Mouse (Mus musculus) heart, postnatal 14 days (tissue): ENCODE measurements around the gene Tmem200a. TPM values are rescaled to one million over a fixed set of nuclear protein-coding genes. Genes with fewer than 3 reads are reported as not detected.
A peak's percentile ranks its signal among the peaks of the same experiment; 100 is the strongest.

Source experiments
- DNase-seq, 2 experiments: peaks; one replicate each; pipeline ENCODE4 v3.0.0; 2021 to 2022
- intact Hi-C: fragments of 180-260 bp; cut with DNase I; formaldehyde crosslinking; loops from one replicate; pipeline ENCODE4 v1.15.1; 2025
- total RNA-seq, 2 experiments: library from RNA; stranded (reverse); gene quantifications; 2 replicates each; pipeline ENCODE4 v1.2.3; 2021

The Tmem200a gene
- total RNA-seq, 2 experiments from 2014 or later: 0.10 to 0.20 TPM

DNA sequence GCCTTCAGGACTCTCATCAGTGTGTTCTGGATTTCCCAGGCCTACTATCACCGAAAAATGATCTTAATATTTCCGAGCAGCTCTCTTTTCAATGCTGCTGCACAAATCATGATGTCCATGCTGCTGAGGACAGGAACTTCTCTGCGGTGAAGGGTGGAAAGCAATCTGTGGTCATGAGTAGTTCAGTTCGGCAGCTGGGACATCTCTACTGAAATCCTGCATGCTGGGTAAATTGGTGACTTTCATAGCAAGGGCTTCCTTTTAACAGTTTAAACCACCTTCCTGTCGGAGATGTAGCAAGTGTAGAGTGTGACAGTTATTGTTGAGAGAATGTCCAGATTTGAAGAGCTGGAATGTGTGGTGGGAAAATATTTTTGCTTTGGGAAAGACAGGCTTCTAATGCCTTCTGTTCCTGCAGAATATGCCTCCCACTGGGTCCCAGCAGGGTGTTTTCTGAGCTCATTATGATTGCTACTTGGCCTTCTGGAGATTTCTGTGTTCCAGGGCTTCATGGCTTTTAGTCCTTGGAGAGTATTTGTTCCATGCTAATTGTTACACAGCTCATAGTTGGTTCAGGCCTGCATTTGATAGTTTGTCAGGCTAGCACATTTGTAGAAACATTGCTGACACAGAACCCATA lies 79.4 kb downstream of the Tmem200a start:
- peak in 1 of 2 experiments; percentile 2 for DNase-seq
- intact Hi-C loops: no loop called here

DNA sequence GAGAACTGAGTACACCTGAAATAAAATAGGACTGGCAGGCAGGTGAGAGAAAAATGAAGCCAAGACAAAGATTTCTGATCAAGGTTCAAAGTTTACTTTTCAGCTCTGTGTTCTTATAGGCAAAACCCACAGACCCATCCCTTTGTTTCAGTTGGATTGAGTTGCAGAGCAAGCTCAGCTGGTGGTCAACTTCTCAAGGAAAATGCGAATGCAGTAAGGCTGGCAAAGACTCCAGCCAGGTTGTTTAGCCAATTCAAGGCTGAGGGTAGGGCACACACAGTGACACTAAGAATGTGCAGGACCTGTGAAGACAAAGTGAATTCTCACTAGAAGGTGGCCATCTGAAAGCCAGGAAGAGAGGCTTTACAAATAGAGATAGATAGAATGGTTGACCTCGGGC lies 94.8 kb downstream of the Tmem200a start:
- DNase-seq: no peak
- intact Hi-C loops: no loop called here

DNA sequence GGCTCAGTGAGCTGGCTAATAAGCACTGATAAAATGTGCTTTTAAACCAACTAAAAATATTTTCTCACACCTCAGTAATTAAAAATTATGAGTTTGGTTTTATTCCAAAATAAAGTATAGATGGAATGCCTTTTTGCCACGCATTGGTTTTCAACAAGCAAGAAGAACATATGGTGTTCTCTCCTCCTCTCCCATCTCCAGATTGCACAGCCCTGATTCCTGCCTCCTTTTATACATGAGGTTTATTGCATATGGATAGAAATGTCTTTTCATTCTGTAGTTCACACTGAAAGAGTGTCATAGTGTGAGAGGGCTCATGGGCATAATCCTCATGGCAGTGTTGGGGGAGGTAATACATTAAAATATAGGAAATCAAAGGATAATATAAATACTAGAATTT lies 96.2 kb downstream of the Tmem200a start:
- intact Hi-C loops: no loop called here
- no peak for DNase-seq

DNA sequence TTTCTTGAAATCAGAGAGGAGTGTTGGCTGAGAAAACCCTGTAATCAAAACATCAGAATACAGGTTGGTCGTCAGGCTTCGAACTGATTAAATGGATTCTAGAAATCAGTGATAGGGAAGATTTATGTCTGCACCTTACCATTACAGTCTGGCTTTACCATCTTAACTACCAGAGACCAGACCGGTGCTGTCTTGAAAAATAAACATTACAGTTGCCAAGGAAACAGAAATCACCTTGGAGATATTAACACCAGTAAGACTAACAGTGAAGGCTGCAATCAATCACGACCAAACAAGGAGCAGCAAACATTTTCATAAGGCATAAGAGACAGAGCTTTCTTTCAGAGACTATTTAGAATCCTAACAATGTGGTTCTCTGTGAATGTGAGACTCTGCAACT lies 116.0 kb downstream of the Tmem200a start:
- DNase-seq: no peak
- intact Hi-C loops: no loop called here

DNA sequence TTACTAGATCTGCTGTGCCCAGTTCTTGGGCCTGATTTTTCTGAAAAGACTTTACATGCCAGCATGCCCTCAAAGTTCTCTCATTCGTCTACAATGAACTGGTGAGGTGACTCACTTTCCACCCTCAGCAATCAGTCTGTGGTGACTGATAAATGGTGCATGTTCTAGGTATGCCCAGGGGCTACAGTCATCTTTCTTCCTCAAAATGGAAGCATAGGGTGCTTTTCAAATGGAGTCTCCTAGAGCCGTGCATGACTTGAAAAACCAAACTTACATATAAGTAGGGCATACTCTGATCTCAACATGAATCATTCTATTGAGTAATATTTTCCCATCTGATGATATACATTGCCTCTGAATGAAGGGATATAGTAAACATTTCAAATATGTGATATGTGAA lies 117.8 kb downstream of the Tmem200a start:
- no peak for DNase-seq
- intact Hi-C loops: no loop called here

DNA sequence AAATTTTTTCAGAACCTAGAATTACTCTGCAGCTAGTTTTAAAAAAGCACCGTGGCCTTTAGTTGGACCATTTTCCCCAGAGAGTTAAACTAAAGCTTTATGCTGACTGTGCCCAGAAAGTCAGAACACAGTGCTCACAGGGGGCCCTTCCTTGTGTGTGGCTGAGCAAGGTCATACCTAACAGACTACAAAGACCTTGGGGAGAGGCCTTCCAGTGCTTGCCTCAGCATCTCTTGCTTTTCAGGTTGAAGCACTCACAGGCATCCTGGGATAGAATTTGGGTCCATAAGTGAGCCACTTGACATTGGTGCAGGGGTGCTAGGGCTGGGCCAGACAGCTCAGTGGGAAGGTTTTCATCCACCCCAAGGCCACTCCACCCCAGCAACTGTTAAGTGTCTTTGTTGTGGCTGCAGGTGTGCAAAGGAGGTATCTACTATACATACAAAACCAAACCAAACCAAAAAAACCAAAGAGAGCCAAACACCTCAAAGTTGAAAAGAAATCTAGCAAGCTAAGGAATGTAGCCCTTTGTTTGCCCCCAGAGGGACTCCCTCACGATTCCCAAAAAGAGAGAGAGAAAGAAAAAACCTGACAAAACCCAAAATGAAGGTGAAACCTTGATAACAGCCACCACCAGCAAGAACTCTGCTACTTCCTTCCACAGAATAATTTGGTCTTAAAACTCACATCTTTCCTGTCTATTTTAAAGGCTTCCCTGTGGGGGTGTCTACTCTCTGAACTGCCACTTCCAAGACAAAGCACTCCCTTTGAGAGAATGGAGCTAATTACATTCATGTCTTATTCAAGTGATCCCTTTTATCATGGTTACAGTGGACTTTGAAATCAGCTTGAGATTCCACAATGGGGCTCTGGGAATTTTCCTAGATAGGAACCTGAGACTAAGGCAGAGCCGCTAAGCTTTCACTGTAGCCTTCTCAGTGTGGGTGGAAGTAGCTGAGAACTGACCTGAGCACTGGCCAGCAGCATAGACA lies 119.8 kb downstream of the Tmem200a start:
- intact Hi-C loops: no loop called here
- no peak for DNase-seq

DNA sequence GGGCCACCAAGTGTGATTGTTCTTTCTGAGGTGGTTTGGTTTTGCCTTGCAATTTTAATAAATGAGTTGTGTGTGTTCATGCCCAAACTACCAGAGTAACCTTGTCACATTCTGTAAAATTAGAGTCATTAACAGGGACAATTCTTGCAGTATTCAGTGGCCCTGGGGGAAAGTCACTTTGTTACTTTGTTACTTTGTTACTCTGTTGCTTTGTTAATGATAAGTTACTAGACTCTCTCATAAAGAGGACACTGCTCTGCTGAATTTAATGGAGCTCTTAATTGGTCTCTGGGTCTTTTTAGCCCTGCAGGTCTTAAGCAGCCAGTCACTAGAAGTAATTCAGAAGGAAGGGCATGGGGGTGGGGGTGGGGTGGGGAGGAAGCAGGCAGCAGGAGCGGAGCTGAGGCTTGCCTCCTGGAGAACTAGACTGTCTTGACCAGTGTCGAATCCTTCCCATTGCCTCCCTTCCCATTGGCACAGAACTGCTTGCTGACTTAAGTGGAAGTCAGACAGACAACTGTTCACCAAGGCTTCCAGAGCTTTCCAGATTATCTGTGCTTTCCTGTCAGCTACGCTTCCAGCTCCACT lies 124.1 kb downstream of the Tmem200a start:
- intact Hi-C loops: no loop called here
- DNase-seq: no peak

DNA sequence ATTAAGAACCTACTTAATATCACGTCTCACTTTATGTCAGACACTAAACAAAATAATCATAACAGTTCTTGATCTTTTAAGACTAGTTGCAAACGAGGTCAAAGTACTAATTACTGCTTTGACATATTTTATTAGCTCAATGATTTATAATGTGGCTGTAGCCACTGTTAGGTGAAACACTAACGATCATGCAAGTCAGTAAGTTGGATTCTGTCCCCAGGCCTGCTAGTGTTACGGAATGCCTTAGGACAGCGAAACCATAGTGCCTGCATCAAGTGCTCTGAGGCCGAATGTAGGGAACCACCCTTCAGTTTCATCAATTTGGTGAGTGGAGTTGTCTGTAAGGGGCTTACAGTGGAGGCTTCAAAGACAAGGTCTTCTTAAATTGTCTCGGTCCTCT lies 126.0 kb downstream of the Tmem200a start:
- intact Hi-C loops: no loop called here
- no peak for DNase-seq

DNA sequence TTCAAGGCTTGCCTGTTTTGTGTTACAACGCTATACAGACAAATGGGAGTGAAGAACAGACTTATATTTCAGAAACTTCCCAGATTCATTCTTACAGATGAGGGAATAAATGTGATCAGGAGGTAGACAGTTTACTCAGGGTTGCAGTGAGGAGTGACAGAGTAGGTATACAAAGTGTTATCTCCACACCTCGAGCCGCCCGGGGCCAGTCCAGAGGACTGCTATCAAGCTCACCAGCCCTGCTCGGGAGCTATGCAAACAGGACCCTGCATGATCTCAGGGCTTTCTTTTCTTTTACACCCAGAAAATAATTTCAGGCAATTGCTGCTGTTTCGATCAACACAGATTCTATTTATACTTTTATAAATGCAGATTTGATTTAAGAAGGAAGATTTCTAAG lies 126.7 kb downstream of the Tmem200a start:
- no peak for DNase-seq
- intact Hi-C loops: no loop called here

DNA sequence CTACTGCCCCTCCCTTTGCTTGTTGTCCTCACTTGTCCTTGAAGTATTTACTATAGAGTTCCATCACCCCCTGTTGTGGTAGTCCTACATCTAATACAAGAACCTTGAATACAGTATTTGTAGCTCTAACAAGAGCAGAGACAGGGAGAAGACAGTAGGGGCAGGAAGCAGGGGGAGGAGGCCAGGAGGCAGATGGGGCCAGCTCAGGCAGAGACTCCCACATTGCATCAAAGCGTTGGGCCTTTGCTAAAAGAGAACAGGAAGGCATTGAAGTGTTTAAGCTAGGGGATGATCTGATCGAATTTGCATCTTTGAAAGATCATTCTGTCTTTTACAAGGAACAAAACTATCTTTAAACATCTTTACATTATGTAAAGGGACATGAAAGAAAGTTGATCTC lies 133.0 kb downstream of the Tmem200a start:
- intact Hi-C loops: no loop called here
- no peak for DNase-seq

DNA sequence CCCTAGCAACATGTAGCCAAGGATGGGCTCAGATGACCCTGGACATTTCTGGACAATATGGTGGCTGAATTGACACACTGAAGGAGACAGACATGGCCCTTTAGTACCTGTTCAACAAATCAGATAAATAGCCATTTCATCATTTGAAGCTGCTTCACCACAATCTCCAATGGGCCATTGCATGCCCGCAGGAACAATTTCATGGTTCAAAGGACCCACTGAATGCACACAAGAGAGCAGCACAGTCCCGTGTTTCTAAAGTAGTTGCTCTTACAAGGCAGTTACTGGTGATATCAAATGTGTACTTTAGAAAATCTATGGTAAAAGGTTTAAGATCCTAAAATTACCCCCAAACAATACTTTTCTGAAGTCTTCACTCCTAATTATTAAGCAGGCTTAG lies 134.2 kb downstream of the Tmem200a start:
- intact Hi-C loops: no loop called here
- DNase-seq: no peak

DNA sequence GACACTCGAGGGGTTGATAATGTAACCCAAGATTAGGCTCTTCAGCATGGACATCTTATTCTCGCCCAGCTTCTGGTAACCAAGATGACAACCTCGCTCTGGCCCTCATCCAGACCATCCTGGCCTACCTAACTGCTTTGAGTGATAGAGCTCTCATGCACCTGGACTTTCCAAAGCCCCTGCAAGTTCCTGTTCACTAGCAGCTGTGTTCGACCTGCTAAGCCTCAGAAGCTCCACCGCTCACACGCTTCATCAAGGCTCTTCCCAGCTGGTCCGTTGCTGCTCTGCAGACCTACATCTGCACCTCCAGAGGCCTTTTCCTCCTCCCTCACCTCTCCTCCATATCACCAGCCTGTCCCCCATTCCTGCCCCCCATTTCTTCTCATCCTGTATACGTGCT lies 147.1 kb downstream of the Tmem200a start:
- no peak for DNase-seq
- intact Hi-C loops: no loop called here

DNA sequence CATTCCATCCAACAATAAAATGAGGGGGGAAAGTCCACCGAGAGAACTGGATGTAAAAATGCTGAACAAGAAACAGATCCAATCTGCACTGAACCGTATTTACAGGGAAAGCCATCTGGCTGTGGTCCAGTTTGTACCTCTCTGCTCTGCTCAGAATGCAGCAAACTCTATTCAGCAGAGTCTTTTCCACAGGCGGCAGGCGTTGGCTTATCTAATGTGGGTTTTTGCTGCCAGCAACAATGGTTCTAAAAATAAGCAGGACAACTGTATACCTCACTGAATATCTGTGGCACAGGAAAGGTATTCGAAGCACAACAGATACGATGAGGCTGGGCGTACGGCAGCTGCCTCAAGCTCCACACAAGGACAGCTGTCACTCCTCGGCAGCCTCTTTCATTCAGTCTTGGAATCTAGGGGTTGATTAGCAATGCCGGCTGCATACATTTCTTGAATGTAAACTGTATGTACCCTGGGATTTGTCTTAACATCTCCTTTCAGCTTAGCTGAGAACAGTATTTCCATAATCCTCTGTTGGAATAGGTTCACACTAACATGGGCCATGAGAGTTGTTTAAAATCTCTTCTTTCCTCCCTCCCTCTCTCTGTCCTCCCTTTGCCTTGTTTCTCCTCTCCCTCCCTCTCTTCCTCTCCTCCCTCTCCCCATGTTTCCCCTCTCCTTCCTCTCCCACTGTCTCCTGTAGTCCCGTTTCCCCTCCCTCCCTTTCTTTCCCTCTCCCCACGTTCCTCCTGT lies 149.3 kb downstream of the Tmem200a start:
- DNase-seq: peak in 1 of 2 experiments; percentile 14
- intact Hi-C loops: no loop called here

DNA sequence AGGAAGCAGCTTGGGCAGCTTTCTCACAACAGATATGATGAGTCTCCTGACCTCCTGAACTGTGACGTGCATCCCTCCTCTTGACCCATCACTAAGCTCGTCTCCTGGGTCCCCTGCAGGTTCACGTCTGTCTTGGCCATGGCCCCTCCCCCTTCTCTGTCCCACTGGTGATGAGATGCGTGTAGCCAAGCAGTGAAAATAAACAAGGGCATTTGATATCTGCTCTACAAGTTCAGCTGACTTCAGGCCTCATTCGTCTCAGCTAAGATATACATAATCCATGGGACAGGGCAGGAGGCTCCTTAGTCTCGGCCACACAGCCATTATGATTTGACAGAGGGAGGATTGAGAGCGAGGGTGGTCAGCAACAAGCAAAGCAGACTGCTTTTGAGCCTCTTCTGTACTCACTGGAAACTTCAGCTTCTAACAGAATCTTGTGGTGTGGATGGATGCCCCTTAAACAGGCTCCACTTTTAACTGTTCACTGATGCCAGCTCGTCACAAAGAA lies 149.9 kb downstream of the Tmem200a start:
- intact Hi-C loops: no loop called here
- DNase-seq: no peak

DNA sequence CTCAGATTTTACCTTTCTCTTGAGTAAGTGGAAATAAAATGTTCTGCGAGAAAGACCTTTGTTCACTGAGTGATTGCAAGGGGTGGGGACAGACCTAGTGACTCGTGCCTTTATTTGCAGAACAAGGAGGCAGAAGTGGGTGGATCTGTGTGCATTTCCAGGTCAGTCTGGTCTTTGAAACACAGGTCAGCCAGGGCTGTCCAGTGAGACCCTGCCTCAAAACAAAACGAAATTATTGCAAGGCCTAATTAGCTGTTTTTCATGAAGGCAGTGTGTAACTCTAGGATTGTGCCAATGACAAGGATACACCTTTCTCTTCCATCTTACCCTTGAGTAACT lies 150.4 kb downstream of the Tmem200a start:
- DNase-seq: no peak
- intact Hi-C loops: no loop called here

DNA sequence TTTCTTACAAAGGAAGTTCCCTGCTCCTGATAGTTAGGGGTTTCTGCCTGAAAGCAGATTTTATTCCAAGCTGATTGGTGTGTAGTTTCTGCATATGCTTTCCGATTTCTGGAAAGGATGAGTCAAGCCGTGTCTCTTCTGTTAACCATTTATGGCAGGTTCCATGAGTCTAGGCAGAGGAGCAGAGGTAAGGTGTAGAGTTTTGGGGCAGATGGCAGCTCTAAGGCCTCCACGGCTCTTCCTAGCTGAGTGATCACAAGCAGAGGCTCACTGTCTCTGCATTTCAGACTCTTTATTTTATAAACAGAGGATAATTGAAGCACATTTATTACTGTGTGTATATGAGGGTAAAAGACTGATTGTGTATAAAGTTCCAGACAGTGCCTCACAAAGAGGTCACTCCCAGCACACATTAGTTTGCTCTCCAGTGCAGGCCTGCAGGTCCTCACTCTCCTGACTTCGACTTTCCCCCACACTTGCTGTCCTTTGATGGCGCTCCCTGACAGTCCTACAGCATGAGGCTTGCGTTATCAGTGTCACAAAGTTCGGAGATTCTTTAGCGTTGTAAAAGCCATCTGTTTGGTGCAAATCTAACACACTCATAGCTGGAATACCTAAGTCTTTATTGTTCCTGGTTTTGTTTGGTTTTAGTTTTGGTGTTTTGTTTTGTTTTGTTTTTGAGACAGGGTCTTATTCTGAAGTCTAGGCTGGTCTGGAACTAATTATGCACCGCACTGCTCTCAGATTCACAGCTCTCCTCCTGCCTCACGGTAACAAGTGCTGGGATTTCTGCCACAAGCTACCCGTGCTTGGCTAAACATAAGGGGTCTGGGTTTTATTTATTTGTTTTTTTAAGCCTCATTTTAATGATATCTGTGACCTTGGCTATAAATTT lies 151.1 kb downstream of the Tmem200a start:
- intact Hi-C loops: no loop called here

DNA sequence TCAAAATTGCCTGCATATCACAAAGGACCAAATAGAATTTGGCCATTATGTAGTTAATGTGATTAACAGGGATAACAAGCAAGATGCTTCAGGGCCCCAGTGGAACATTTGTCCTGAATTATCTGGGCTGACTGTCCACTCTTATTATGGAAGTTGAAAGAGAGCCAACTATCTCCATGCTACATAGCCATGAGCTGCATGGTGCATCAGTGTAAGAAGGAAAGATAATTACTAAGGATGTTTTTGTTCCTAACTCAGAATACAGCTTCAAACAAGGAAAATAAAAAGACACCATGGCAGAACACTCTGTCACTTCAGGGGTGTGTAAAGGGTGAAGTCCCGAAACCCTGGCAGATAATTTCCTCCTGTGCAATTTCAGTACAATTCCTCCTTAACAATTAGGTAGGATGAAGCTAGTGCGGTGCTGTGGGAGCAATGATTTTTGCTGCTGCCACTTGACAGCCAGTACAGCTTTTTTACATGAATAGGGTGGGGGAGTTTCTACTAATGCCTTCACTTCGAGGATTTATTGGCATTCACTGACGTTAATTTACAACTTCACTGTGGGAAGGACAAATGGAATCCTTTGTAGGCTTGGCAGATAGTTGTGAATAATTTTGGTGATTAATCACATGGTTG lies 158.1 kb downstream of the Tmem200a start:
- intact Hi-C loops: no loop called here
- DNase-seq: no peak

More for the DNA sequence above, 151.1 kb downstream of the Tmem200a start:
- no peak for DNase-seq

DNA sequence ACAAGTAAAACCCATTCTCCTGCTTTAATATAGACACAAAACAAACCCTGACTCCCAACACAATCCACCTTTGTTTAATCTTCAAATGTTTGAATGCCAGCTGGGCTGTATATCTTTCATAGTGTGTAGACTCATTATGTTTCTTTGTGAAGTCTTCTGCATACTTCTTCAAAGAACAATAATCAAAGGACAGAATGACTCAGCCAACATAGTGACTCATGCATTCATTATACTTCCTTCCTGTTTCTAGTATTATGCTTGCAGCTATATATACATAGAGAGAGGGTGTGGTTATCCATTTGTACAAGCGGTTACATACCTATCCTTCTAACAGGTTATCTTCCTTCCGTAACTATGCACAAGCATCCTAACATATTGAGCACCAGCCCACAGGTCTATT lies 160.7 kb downstream of the Tmem200a start:
- intact Hi-C loops: no loop called here
- DNase-seq: no peak

DNA sequence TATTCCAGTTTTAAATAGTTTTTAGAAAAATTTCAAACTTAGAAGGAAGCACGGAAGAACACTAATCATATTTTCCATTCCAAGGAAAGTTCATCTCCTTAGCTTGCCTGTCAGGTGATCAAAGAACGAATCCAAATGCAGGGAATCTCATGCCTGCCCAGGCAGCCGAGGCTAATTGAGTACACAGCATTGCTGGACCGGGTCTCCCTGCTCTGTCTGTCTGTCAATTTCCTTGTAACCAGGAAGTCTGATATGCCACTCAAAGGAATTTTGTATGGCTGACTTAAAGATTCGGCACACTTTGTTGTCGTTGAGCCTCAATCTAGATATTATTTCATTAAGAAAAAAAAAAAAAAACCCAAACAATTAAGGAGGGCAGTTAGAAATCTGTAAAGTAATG lies 168.6 kb downstream of the Tmem200a start:
- no peak for DNase-seq
- intact Hi-C loops: no loop called here
